Mouse (Mus musculus): ENCODE measurements around the gene Chchd10. TPM values are rescaled to one million over a fixed set of nuclear protein-coding genes. Genes with fewer than 3 reads are reported as not detected.
A peak's percentile ranks its signal among the peaks of the same experiment; 100 is the strongest.

Chchd10 gene
- polyA plus RNA-seq, 1 experiment from 2014 or later, result 541 TPM

- Histone ChIP-seq H3K27me3 (ENCODE audit: insufficient read depth, low read length) (no peaks in the 10 kb centered on the region), H3K27ac (no peak within 1 kb of the TSS), H3K4me2 (ENCODE audit: low read length) (peak within 1 kb of the TSS; percentile 27; the same call in 1 of the 2 replicates), H3K36me3 (ENCODE audit: insufficient read depth, low read length) (no peaks in the 10 kb centered on the region), H3K9me3 (replicated peaks; ENCODE audit: low read length) (no peaks in the 10 kb centered on the region), H3K4me3 (replicated peaks; ENCODE audit: low read depth, low read length) (no peak within 1 kb of the TSS), H3K9ac (ENCODE audit: low read depth, low read length) (no peak within 1 kb of the TSS), H3K4me1 (replicated peaks; ENCODE audit: insufficient read depth, low read length) (peaks cover 12% of the 10 kb centered on the region; the same call in 1 of the 2 replicates)
- ATAC-seq (replicated peaks; ENCODE audit: low FRiP score, low read depth), result no peak
- no peak for TF ChIP-seq CTCF (IDR thresholded peaks at IDR 0.05; ENCODE audit: low read depth)
- WGBS, result 24% methylated on average over 20 of the region's 20 CpGs
- DNase-seq (ENCODE audit: low spot score), result no peak
These were observed 21.5 kb downstream of the Chchd10 start, which contains the start of gene Gm5134 for GRCm38 (mm10) chr10:75954381-75954811. TSS of gene Gm5134 (plus strand) at chr10:75954514.

- no peak for ATAC-seq (replicated peaks; ENCODE audit: low FRiP score, low read depth)
- H3K36me3 ChIP-seq (ENCODE audit: insufficient read depth, low read length), result no peaks in the 10 kb centered on the region
- H3K4me1 ChIP-seq (replicated peaks; ENCODE audit: insufficient read depth, low read length), result no peaks in the 10 kb centered on the region
- no peaks in the 10 kb centered on the region for H3K27me3 ChIP-seq (ENCODE audit: insufficient read depth, low read length)
- no peak for DNase-seq (ENCODE audit: low spot score)
- H3K4me3 ChIP-seq (replicated peaks; ENCODE audit: low read depth, low read length), result no peak overlapping the region
- 86% methylated on average over 10 of the region's 10 CpGs for WGBS
- H3K4me2 ChIP-seq (ENCODE audit: low read length), result no peak overlapping the region
- H3K9ac ChIP-seq (ENCODE audit: low read depth, low read length), result no peak overlapping the region
- TF ChIP-seq CTCF (IDR thresholded peaks at IDR 0.05; ENCODE audit: low read depth), result no peak
- no peak overlapping the region for H3K27ac ChIP-seq
- no peaks in the 10 kb centered on the region for H3K9me3 ChIP-seq (replicated peaks; ENCODE audit: low read length)
These were observed 40.9 kb downstream of the Chchd10 start for GRCm38 (mm10) chr10:75973846-75974245.

- H3K36me3 ChIP-seq (ENCODE audit: insufficient read depth, low read length), result no peaks in the 10 kb centered on the region
- no peak for ATAC-seq (replicated peaks; ENCODE audit: low FRiP score, low read depth)
- WGBS, result 74% methylated on average over 5 of the region's 5 CpGs
These were observed 42.3 kb downstream of the Chchd10 start for GRCm38 (mm10) chr10:75975216-75975615.

GRCm38 (mm10) chr10:75978119-75978834 is 45.3 kb downstream of the Chchd10 start:
- Histone ChIP-seq H3K36me3 (ENCODE audit: insufficient read depth, low read length) (no peaks in the 10 kb centered on the region), H3K4me1 (replicated peaks; ENCODE audit: insufficient read depth, low read length) (no peaks in the 10 kb centered on the region), H3K9ac (ENCODE audit: low read depth, low read length) (no peak overlapping the region), H3K27me3 (ENCODE audit: insufficient read depth, low read length) (no peaks in the 10 kb centered on the region), H3K9me3 (replicated peaks; ENCODE audit: low read length) (no peaks in the 10 kb centered on the region), H3K4me3 (replicated peaks; ENCODE audit: low read depth, low read length) (no peak overlapping the region), H3K4me2 (ENCODE audit: low read length) (no peak overlapping the region), H3K27ac (no peak overlapping the region)
- no peak for TF ChIP-seq CTCF (IDR thresholded peaks at IDR 0.05; ENCODE audit: low read depth)
- DNase-seq (ENCODE audit: low spot score) (no peak), ATAC-seq (replicated peaks; ENCODE audit: low FRiP score, low read depth) (0 out of 2 replicates have a peak, but pooled peaks have one; percentile 33)
- WGBS, result 52% methylated on average over 10 of the region's 10 CpGs

More at GRCm38 (mm10) chr10:75975216-75975615, 42.3 kb downstream of the Chchd10 start:
- Histone ChIP-seq H3K9ac (ENCODE audit: low read depth, low read length) (no peak overlapping the region), H3K27ac (no peak overlapping the region), H3K4me3 (replicated peaks; ENCODE audit: low read depth, low read length) (no peak overlapping the region), H3K4me2 (ENCODE audit: low read length) (no peak overlapping the region), H3K27me3 (ENCODE audit: insufficient read depth, low read length) (no peaks in the 10 kb centered on the region), H3K4me1 (replicated peaks; ENCODE audit: insufficient read depth, low read length) (no peaks in the 10 kb centered on the region), H3K9me3 (replicated peaks; ENCODE audit: low read length) (no peaks in the 10 kb centered on the region)
- peak; percentile 45 for DNase-seq (ENCODE audit: low spot score)
- peak; percentile 83 for TF ChIP-seq CTCF (IDR thresholded peaks at IDR 0.05; ENCODE audit: low read depth)

GRCm38 (mm10) chr10:75978835-75979157 is 45.9 kb downstream of the Chchd10 start:
- no peaks in the 10 kb centered on the region for H3K9me3 ChIP-seq (replicated peaks; ENCODE audit: low read length)
- no peaks in the 10 kb centered on the region for H3K36me3 ChIP-seq (ENCODE audit: insufficient read depth, low read length)
- no peak overlapping the region for H3K4me2 ChIP-seq (ENCODE audit: low read length)
- 94% methylated on average over 5 of the region's 5 CpGs for WGBS
- no peak overlapping the region for H3K27ac ChIP-seq
- no peaks in the 10 kb centered on the region for H3K4me1 ChIP-seq (replicated peaks; ENCODE audit: insufficient read depth, low read length)
- no peaks in the 10 kb centered on the region for H3K27me3 ChIP-seq (ENCODE audit: insufficient read depth, low read length)
- DNase-seq (ENCODE audit: low spot score), result no peak
- no peak overlapping the region for H3K9ac ChIP-seq (ENCODE audit: low read depth, low read length)
- ATAC-seq (replicated peaks; ENCODE audit: low FRiP score, low read depth), result no peak
- TF ChIP-seq CTCF (IDR thresholded peaks at IDR 0.05; ENCODE audit: low read depth), result no peak
- no peak overlapping the region for H3K4me3 ChIP-seq (replicated peaks; ENCODE audit: low read depth, low read length)

GRCm38 (mm10) chr10:75979432-75979831 is 46.5 kb downstream of the Chchd10 start:
- Histone ChIP-seq H3K4me2 (ENCODE audit: low read length) (no peak overlapping the region), H3K9ac (ENCODE audit: low read depth, low read length) (no peak overlapping the region), H3K4me3 (replicated peaks; ENCODE audit: low read depth, low read length) (no peak overlapping the region), H3K27me3 (ENCODE audit: insufficient read depth, low read length) (no peaks in the 10 kb centered on the region), H3K27ac (no peak overlapping the region), H3K4me1 (replicated peaks; ENCODE audit: insufficient read depth, low read length) (no peaks in the 10 kb centered on the region), H3K9me3 (replicated peaks; ENCODE audit: low read length) (no peaks in the 10 kb centered on the region), H3K36me3 (ENCODE audit: insufficient read depth, low read length) (no peaks in the 10 kb centered on the region)
- 72% methylated on average over 3 of the region's 3 CpGs for WGBS
- ATAC-seq (replicated peaks; ENCODE audit: low FRiP score, low read depth) (no peak), DNase-seq (ENCODE audit: low spot score) (no peak)
- TF ChIP-seq CTCF (IDR thresholded peaks at IDR 0.05; ENCODE audit: low read depth), result no peak

Other genes starting within 250 kb of the Chchd10 start
- 20.5 and 24.0 TPM in 2 replicates for gene Cabin1, start 168.8 kb upstream of the Chchd10 start, polyA plus RNA-seq (2015; fragmentation: Nextera tagmentation; extraction: Ambion mirVana)
- 183 and 188 TPM in 2 replicates for gene Ddt, start 159.7 kb upstream of the Chchd10 start, polyA plus RNA-seq (2015; fragmentation: Nextera tagmentation; extraction: Ambion mirVana)
- 0.71 TPM in 1 of 2 replicates, not detected in the other for gene Gm20441, start 152.2 kb upstream of the Chchd10 start, polyA plus RNA-seq (2015; fragmentation: Nextera tagmentation; extraction: Ambion mirVana)
- gene Gstt3, start 151.7 kb upstream of the Chchd10 start, polyA plus RNA-seq (2015; fragmentation: Nextera tagmentation; extraction: Ambion mirVana), result 76.5 and 78.3 TPM in 2 replicates
- 33.2 and 34.4 TPM in 2 replicates for gene Gstt1, start 134.5 kb upstream of the Chchd10 start, polyA plus RNA-seq (2015; fragmentation: Nextera tagmentation; extraction: Ambion mirVana)
- not detected in 2 replicates for gene Gstt4, start 110.6 kb upstream of the Chchd10 start, polyA plus RNA-seq (2015; fragmentation: Nextera tagmentation; extraction: Ambion mirVana)
- 125 and 129 TPM in 2 replicates for gene Gstt2, start 95.7 kb upstream of the Chchd10 start, polyA plus RNA-seq (2015; fragmentation: Nextera tagmentation; extraction: Ambion mirVana)
- 1,473 and 1,501 TPM in 2 replicates for gene Mif, start 72.9 kb upstream of the Chchd10 start, polyA plus RNA-seq (2015; fragmentation: Nextera tagmentation; extraction: Ambion mirVana)
- gene Derl3, start 39.7 kb upstream of the Chchd10 start, polyA plus RNA-seq (2015; fragmentation: Nextera tagmentation; extraction: Ambion mirVana), result 2.8 and 3.3 TPM in 2 replicates
- gene Smarcb1, start 11.5 kb upstream of the Chchd10 start, polyA plus RNA-seq (2015; fragmentation: Nextera tagmentation; extraction: Ambion mirVana), result 149 and 168 TPM in 2 replicates
- gene Mmp11, start 3.4 kb downstream of the Chchd10 start, polyA plus RNA-seq (2015; fragmentation: Nextera tagmentation; extraction: Ambion mirVana), result 39.4 and 43.2 TPM in 2 replicates
- 0.32 and 0.39 TPM in 2 replicates for gene Gm867, start 7.5 kb downstream of the Chchd10 start, polyA plus RNA-seq (2015; fragmentation: Nextera tagmentation; extraction: Ambion mirVana)
- 0.78 and 0.97 TPM in 2 replicates for gene Vpreb3, start 9.9 kb downstream of the Chchd10 start, polyA plus RNA-seq (2015; fragmentation: Nextera tagmentation; extraction: Ambion mirVana)
- gene Gm5134, start 21.4 kb downstream of the Chchd10 start, polyA plus RNA-seq (2015; fragmentation: Nextera tagmentation; extraction: Ambion mirVana), result 0.16 TPM in 1 of 2 replicates, not detected in the other
- gene Zfp280b, start 99.5 kb downstream of the Chchd10 start, polyA plus RNA-seq (2015; fragmentation: Nextera tagmentation; extraction: Ambion mirVana), result 12.4 and 15.1 TPM in 2 replicates
- gene Slc5a4b, start 177.8 kb downstream of the Chchd10 start, polyA plus RNA-seq (2015; fragmentation: Nextera tagmentation; extraction: Ambion mirVana), result 0.06 and 0.14 TPM in 2 replicates
- gene Slc5a4a, start 214.3 kb downstream of the Chchd10 start, polyA plus RNA-seq (2015; fragmentation: Nextera tagmentation; extraction: Ambion mirVana), result not detected in 2 replicates